Mouse (Mus musculus): ENCODE results near the gene Gm20388. TPM values are rescaled to one million over a fixed set of nuclear protein-coding genes. Genes with fewer than 3 reads are reported as not detected.

The Gm20388 gene
- total RNA-seq, 2 experiments from 2014 or later = 18.6 TPM; not detected in 1

DNA sequence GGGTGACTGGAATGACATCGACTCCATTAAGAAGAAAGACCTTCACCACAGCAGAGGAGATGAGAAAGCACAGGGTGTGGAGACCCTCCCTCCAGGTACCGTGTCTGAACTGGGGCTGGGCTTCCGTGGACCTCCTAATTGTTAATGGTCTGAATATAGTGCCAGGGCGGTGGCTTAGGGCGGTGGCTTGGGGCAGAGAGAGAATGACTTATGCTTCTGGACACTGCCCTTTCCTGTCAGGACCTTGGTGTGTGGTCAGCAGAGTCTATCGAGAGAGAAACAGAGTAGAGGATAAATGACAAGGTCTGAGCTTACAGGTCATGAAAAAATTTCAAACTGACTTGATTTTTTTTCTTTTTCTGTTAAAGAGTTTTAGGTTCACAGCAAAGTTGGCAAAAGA is 4384.7 kb downstream of the Gm20388 start:
- no peak for DNase-seq (ENCODE audit: low spot score in 2 of 2)
- intact Hi-C loops (cut with DNase I) = no loop called here

GRCm38 (mm10) chr8:124301512-124301911 is 4390.9 kb downstream of the Gm20388 start:
- intact Hi-C loops (cut with DNase I) = no loop called here
- no peak for DNase-seq (ENCODE audit: low spot score in 2 of 2)

DNA sequence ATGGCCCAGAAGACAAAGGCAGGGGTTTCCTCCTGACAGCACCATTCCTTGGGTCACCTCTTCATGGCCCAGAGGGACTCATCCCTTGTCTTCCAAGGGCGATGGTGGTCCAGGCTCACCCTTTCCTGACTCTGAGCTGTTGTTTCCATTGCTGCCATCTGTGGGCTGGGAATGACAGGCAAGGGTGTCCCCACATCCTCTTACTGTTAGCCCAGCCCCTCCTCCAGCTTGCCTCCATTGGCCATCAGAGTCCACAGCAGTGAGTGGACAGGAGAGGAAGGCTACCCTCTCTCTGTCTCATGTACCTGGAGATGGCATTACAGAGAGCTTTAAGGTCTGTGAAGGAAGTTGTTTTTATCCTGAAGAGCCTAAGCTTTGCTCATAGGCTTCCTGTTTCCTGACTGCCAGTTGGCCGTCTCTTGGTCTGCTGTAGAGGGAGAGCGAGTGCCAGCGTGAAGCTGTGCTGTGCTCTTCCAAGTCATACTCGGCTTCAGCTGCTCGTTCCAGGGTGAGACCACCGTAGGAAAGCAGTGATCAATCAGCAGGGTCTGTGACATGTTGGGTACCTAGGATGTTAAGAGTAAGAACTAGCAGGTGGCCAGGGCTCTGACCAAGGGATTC is 4391.4 kb downstream of the Gm20388 start:
- no peak for DNase-seq (ENCODE audit: low spot score in 2 of 2)
- intact Hi-C loops (cut with DNase I) = no loop called here

DNA sequence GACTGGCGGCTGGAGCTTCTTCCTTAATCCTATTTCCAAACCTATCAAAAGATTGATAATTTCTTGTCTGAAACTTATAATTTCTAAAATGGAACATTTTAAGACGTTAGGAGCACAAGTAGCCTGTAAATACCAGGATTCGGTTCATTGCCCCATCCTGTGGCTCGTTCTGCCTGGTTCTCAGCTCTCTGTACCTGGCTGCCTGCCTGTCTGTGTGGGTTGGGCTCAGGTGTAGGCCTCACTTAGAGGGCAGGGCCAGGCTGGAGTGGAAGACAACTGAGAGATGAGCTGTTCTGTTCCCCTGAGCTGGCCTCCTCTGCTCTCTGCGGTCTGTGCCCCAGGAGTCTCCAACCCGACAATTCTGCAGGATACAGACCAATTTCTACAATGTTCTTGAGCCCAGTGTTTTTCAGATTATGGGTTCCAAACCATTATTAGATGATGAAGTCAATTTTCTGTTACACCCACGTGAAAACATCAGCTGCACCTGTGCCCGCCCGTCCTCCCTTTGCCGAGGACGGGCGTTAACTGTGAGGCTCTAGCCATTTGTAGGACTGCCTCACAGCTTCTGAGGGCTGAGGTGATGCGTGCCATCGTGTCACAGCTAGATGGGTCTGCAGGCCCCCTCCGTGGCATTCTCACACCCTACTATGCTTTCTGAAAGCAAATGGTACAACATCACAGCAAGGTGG is 4392.7 kb downstream of the Gm20388 start:
- intact Hi-C loops (cut with DNase I) = no loop called here

DNA sequence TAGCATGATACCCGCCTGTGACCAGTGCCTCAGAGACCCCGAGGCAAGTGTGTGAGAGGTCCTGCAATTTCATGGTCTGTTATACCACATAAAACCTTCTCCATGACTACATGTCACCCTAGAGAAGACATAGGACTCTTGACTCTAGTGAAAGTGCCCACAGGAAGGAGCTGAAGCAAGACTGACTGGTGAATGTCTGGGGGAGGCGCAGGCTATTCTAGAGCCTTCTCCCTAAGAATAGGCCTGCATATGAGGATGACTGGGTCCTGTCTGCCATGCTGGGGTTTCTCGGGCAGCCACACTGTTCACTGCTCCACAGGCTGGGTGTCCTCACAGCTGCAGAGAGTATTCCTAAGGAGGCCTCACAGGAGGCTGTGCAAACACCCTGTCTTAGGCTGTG is 4393.5 kb downstream of the Gm20388 start:
- DNase-seq (ENCODE audit: low spot score in 2 of 2) = no peak
- intact Hi-C loops (cut with DNase I) = no loop called here

More for the DNA sequence above, 4392.7 kb downstream of the Gm20388 start:
- no peak for DNase-seq (ENCODE audit: low spot score in 2 of 2)

GRCm38 (mm10) chr8:124306574-124306973 is 4395.9 kb downstream of the Gm20388 start:
- no peak for DNase-seq (ENCODE audit: low spot score in 2 of 2)
- intact Hi-C loops (cut with DNase I) = loop anchor here (2.0 kb wide), 1 partner anchor 14 kb away; no protein-coding TSS in a partner anchor

- intact Hi-C loops (cut with DNase I) = loop anchor here (2.0 kb wide), 1 partner anchor 13 kb away; no protein-coding TSS in a partner anchor
- DNase-seq (ENCODE audit: low spot score in 2 of 2) = no peak
Observed at GRCm38 (mm10) chr8:124307700-124308099, 4397.1 kb downstream of the Gm20388 start.

DNA sequence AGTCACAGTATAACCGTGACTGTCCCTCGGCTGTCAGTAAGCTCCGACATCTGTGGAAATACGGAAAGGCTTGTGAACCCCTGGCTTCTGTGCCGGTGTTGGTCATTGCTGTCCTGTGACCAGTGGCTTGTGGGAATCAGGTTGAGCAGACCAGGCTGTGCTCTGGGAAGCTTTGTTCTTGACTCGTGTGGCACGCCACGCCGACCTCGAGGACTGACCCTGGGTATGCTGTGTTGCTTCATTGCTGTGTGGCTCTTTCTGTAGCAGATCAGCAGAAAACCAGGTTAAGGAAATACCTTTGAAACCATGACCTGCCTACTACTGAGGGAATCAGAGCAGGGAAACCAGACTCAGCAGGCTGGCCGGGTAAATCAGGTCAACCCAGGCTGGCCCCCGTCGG is 4399.9 kb downstream of the Gm20388 start:
- no peak for DNase-seq (ENCODE audit: low spot score in 2 of 2)
- intact Hi-C loops (cut with DNase I) = no loop called here

- intact Hi-C loops (cut with DNase I) = no loop called here
- no peak for DNase-seq (ENCODE audit: low spot score in 2 of 2)
Observed at GRCm38 (mm10) chr8:124311111-124311510, 4400.5 kb downstream of the Gm20388 start.

GRCm38 (mm10) chr8:124311723-124312122 is 4401.1 kb downstream of the Gm20388 start:
- no peak for DNase-seq (ENCODE audit: low spot score in 2 of 2)
- intact Hi-C loops (cut with DNase I) = no loop called here

GRCm38 (mm10) chr8:124312228-124312627 is 4401.6 kb downstream of the Gm20388 start:
- DNase-seq (ENCODE audit: low spot score in 2 of 2) = no peak
- intact Hi-C loops (cut with DNase I) = no loop called here

DNA sequence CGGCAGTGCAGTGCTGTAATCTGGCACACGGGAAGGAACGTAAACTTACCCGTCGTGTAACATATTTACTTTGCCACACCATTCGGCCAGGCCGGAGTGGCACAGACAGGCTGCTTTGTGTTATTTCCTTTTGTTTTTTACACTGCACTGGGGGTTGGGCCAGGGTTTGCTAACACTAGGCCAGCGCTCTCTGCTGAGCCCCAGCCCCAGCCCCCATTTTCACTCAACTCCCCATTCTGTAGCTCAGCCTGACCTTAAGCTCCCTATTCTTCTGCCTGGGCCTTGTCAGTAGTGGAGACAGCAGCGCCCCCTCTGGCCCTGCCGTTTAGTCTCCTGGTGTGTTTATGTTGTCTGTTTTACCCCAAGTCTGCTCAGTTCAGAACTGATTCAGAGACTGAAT is 4404.2 kb downstream of the Gm20388 start:
- DNase-seq (ENCODE audit: low spot score in 2 of 2) = no peak
- intact Hi-C loops (cut with DNase I) = no loop called here

- DNase-seq (ENCODE audit: low spot score in 2 of 2) = no peak
- intact Hi-C loops (cut with DNase I) = no loop called here
Observed at GRCm38 (mm10) chr8:124316466-124317136, 4406.0 kb downstream of the Gm20388 start.

DNA sequence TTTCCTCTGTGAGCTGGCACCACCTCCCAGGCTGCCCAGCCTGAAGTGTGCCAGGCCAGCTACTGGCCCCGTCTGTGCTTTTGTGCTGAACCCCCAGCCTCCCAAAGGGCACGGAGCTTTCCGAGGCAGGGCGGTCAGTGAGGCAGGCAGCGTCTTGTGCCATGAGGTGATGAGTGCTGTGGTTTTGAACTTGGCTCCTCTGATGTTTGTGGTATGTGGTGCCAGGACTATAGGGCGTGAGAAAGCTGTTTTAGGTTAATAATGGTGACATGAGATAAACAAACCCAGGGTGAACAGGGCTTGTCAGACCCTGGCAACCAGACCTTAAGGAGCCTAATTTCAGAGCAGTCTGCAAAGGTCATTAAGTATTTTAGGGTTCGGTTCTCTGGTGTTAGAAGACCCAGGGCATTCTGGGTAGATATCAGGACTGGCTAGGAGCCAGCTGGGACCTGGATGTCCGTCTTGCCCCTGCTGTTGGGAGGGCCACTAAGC is 4406.6 kb downstream of the Gm20388 start:
- no peak for DNase-seq (ENCODE audit: low spot score in 2 of 2)
- intact Hi-C loops (cut with DNase I) = no loop called here

DNA sequence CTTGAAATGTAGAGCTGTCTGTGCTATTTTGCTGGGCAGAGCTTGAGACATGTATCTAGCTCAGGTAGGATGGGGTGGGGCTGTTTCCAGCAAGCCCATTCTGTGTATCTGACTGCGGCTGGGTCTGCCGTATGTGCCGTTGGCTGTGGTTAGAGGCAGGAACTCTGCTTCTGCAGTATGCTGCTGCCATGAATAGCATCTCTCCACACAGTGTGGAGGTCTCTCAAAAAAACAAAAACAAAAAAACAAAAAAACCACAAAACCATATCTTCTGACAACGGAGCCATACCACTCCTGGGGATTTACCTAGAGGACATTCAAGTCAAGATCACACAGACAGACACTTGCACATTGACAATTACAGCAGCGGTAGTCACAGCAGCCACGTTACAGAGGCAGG is 4407.2 kb downstream of the Gm20388 start:
- DNase-seq (ENCODE audit: low spot score in 2 of 2) = no peak
- intact Hi-C loops (cut with DNase I) = no loop called here

DNA sequence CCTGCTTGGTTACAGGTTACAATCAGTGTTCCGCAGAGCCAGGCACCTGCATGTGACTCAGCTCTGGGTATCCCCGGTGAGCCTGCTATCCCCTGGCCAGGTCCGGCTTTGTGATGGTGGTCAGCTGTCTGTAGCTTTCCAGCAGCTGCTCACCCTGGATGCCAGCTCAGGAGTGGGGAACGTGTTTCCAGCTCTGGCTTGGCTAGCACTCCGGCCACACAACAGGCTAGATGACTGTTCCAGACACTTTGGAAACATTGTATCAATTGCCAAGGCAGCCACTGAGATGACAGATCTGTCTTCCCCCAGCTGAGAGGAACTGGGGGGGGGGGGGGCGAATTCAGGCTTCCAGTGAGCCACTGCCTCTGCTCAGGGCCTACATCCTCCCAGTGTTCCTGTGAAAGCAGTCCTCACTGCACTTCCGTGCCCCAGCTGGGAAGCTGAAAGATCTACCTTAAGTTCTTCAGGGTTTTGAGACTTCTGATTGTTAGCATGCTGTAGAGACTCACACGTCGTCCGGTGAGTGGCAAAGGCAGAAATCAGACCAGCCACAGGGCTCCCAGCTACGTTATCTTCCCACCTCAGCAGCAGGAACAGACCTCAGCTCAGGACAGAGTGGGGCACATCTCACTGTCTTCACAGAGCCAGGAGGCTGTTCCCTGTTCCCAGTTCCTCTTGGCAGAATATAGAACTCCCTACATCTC is 4408.1 kb downstream of the Gm20388 start:
- DNase-seq (ENCODE audit: low spot score in 2 of 2) = no peak
- intact Hi-C loops (cut with DNase I) = no loop called here

DNA sequence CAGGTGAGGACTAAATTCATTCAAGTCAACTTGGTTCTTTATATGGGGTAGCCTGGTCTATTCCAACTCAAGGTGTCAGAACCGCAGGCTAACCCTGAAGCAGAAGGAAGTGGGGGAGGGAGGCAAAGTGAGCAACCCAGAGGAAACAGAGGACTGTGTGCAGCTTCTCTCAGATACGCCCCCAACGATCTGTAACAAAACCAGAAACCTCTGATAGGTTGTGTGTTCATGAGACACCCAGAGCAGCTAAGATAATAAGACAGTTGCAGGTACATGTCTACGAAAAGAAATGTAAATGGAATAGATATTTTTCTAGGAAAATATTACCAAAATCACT is 4408.6 kb downstream of the Gm20388 start:
- intact Hi-C loops (cut with DNase I) = no loop called here
- no peak for DNase-seq (ENCODE audit: low spot score in 2 of 2)

GRCm38 (mm10) chr8:124321227-124321840 is 4410.7 kb downstream of the Gm20388 start:
- peak in 1 of 2 experiments; percentile 48 for DNase-seq (ENCODE audit: low spot score in 2 of 2)
- intact Hi-C loops (cut with DNase I) = loop anchor here (2.0 kb wide), 1 partner anchor 15 kb away; no protein-coding TSS in a partner anchor

GRCm38 (mm10) chr8:124323356-124323755 is 4412.7 kb downstream of the Gm20388 start:
- intact Hi-C loops (cut with DNase I) = no loop called here
- peak; percentile 33 to 84 for DNase-seq (ENCODE audit: low spot score in 2 of 2)

- intact Hi-C loops (cut with DNase I) = no loop called here
- DNase-seq (ENCODE audit: low spot score in 2 of 2) = no peak
Observed at GRCm38 (mm10) chr8:124328259-124328658, 4417.6 kb downstream of the Gm20388 start.
